Mouse (Mus musculus): ENCODE measurements at regions not wholly inside any gene's neighbourhood (a gene's known extent, or its start where the extent isn't known, plus 50 kb on each side); places are given as distances from the start of the nearest gene placed in this dataset.
"Not testable (repeated sequence)": the region's sequence is repeated elsewhere in the genome, so short reads cannot be mapped to it uniquely, and the experiment has no call there.

- 71% methylated on average over 8 of the region's 8 CpGs for WGBS
- Histone ChIP-seq H3K4me3 (ENCODE audit: low read depth, low read length) (no peak overlapping the region), H3K36me3 (ENCODE audit: control insufficient read depth, insufficient read depth, low read length) (no peaks in the 10 kb centered on the region), H3K27me3 (ENCODE audit: control insufficient read depth, insufficient read depth, low read length) (no peaks in the 10 kb centered on the region), H3K27ac (ENCODE audit: insufficient read depth, low read depth, low read length) (no peak overlapping the region), H3K4me1 (ENCODE audit: control insufficient read depth, insufficient read depth, insufficient read length, low read length) (no peaks in the 10 kb centered on the region)
- no peak for TF ChIP-seq POLR2A (IDR thresholded peaks at IDR 0.05; ENCODE audit: low read depth, low read length)
Observed at GRCm38 (mm10) chr9:83728428-83728827, 77.6 kb downstream of the Elovl4 start.

GRCm38 (mm10) chr9:83727462-83728189 lies 78.5 kb downstream of the Elovl4 start:
- H3K36me3 ChIP-seq (ENCODE audit: control insufficient read depth, insufficient read depth, low read length): no peaks in the 10 kb centered on the region
- no peak overlapping the region for H3K27ac ChIP-seq (ENCODE audit: insufficient read depth, low read depth, low read length)
- H3K4me3 ChIP-seq (ENCODE audit: low read depth, low read length): no peak overlapping the region
- TF ChIP-seq POLR2A (IDR thresholded peaks at IDR 0.05; ENCODE audit: low read depth, low read length) (no peak), CTCF (IDR thresholded peaks at IDR 0.05; ENCODE audit: extremely low read depth, insufficient read length, insufficient replicate concordance, low read depth, low read length) (peak; percentile 90)
- no peaks in the 10 kb centered on the region for H3K4me1 ChIP-seq (ENCODE audit: control insufficient read depth, insufficient read depth, insufficient read length, low read length)
- no peaks in the 10 kb centered on the region for H3K27me3 ChIP-seq (ENCODE audit: control insufficient read depth, insufficient read depth, low read length)
- 10% methylated on average over 14 of the region's 14 CpGs for WGBS

GRCm38 (mm10) chr9:83726979-83727378 lies 79.1 kb downstream of the Elovl4 start:
- Histone ChIP-seq H3K4me3 (ENCODE audit: low read depth, low read length) (no peak overlapping the region), H3K27ac (ENCODE audit: insufficient read depth, low read depth, low read length) (no peak overlapping the region), H3K36me3 (ENCODE audit: control insufficient read depth, insufficient read depth, low read length) (no peaks in the 10 kb centered on the region), H3K27me3 (ENCODE audit: control insufficient read depth, insufficient read depth, low read length) (no peaks in the 10 kb centered on the region), H3K4me1 (ENCODE audit: control insufficient read depth, insufficient read depth, insufficient read length, low read length) (no peaks in the 10 kb centered on the region)
- no peak for TF ChIP-seq CTCF (IDR thresholded peaks at IDR 0.05; ENCODE audit: extremely low read depth, insufficient read length, insufficient replicate concordance, low read depth, low read length)
- TF ChIP-seq POLR2A (IDR thresholded peaks at IDR 0.05; ENCODE audit: low read depth, low read length): no peak
- WGBS: 45% methylated on average over 16 of the region's 16 CpGs

- WGBS: 47% methylated on average over 9 of the region's 9 CpGs
- Histone ChIP-seq H3K4me3 (ENCODE audit: low read depth, low read length) (no peak overlapping the region), H3K27ac (ENCODE audit: insufficient read depth, low read depth, low read length) (no peak overlapping the region), H3K4me1 (ENCODE audit: control insufficient read depth, insufficient read depth, insufficient read length, low read length) (no peaks in the 10 kb centered on the region), H3K36me3 (ENCODE audit: control insufficient read depth, insufficient read depth, low read length) (no peaks in the 10 kb centered on the region), H3K27me3 (ENCODE audit: control insufficient read depth, insufficient read depth, low read length) (no peaks in the 10 kb centered on the region)
- TF ChIP-seq POLR2A (IDR thresholded peaks at IDR 0.05; ENCODE audit: low read depth, low read length): no peak
- no peak for TF ChIP-seq CTCF (IDR thresholded peaks at IDR 0.05; ENCODE audit: extremely low read depth, insufficient read length, insufficient replicate concordance, low read depth, low read length)
Observed at GRCm38 (mm10) chr9:83726105-83726504, 80.0 kb downstream of the Elovl4 start.

GRCm38 (mm10) chr9:83725545-83725944 lies 80.5 kb downstream of the Elovl4 start:
- Histone ChIP-seq H3K4me3 (ENCODE audit: low read depth, low read length) (no peak overlapping the region), H3K4me1 (ENCODE audit: control insufficient read depth, insufficient read depth, insufficient read length, low read length) (no peaks in the 10 kb centered on the region), H3K36me3 (ENCODE audit: control insufficient read depth, insufficient read depth, low read length) (no peaks in the 10 kb centered on the region), H3K27ac (ENCODE audit: insufficient read depth, low read depth, low read length) (no peak overlapping the region), H3K27me3 (ENCODE audit: control insufficient read depth, insufficient read depth, low read length) (no peaks in the 10 kb centered on the region)
- TF ChIP-seq POLR2A (IDR thresholded peaks at IDR 0.05; ENCODE audit: low read depth, low read length): no peak
- no peak for TF ChIP-seq CTCF (IDR thresholded peaks at IDR 0.05; ENCODE audit: extremely low read depth, insufficient read length, insufficient replicate concordance, low read depth, low read length)
- 65% methylated on average over 8 of the region's 8 CpGs for WGBS

- TF ChIP-seq CTCF (IDR thresholded peaks at IDR 0.05; ENCODE audit: extremely low read depth, insufficient read length, insufficient replicate concordance, low read depth, low read length): no peak
- no peak for TF ChIP-seq POLR2A (IDR thresholded peaks at IDR 0.05; ENCODE audit: low read depth, low read length)
- WGBS: 36% methylated on average over 2 of the region's 2 CpGs
- no peaks in the 10 kb centered on the region for H3K36me3 ChIP-seq (ENCODE audit: control insufficient read depth, insufficient read depth, low read length)
- no peak overlapping the region for H3K27ac ChIP-seq (ENCODE audit: insufficient read depth, low read depth, low read length)
- H3K27me3 ChIP-seq (ENCODE audit: control insufficient read depth, insufficient read depth, low read length): no peaks in the 10 kb centered on the region
- H3K4me3 ChIP-seq (ENCODE audit: low read depth, low read length): no peak overlapping the region
- H3K4me1 ChIP-seq (ENCODE audit: control insufficient read depth, insufficient read depth, insufficient read length, low read length): no peaks in the 10 kb centered on the region
Observed at GRCm38 (mm10) chr9:83720982-83721381, 85.1 kb downstream of the Elovl4 start.

GRCm38 (mm10) chr9:83719811-83720210 lies 86.3 kb downstream of the Elovl4 start:
- TF ChIP-seq CTCF (IDR thresholded peaks at IDR 0.05; ENCODE audit: extremely low read depth, insufficient read length, insufficient replicate concordance, low read depth, low read length): no peak
- TF ChIP-seq POLR2A (IDR thresholded peaks at IDR 0.05; ENCODE audit: low read depth, low read length): no peak
- H3K36me3 ChIP-seq (ENCODE audit: control insufficient read depth, insufficient read depth, low read length): no peaks in the 10 kb centered on the region
- no peaks in the 10 kb centered on the region for H3K27me3 ChIP-seq (ENCODE audit: control insufficient read depth, insufficient read depth, low read length)
- H3K4me1 ChIP-seq (ENCODE audit: control insufficient read depth, insufficient read depth, insufficient read length, low read length): no peaks in the 10 kb centered on the region
- no peak overlapping the region for H3K27ac ChIP-seq (ENCODE audit: insufficient read depth, low read depth, low read length)
- WGBS: 45% methylated on average over 4 of the region's 4 CpGs
- H3K4me3 ChIP-seq (ENCODE audit: low read depth, low read length): no peak overlapping the region

- H3K4me1 ChIP-seq (ENCODE audit: control insufficient read depth, insufficient read depth, insufficient read length, low read length); H3K27me3 ChIP-seq (ENCODE audit: control insufficient read depth, insufficient read depth, low read length); H3K36me3 ChIP-seq (ENCODE audit: control insufficient read depth, insufficient read depth, low read length); H3K27ac ChIP-seq (ENCODE audit: insufficient read depth, low read depth, low read length); H3K4me3 ChIP-seq (ENCODE audit: low read depth, low read length): not testable (repeated sequence)
- 75% methylated on average over 2 of the region's 2 CpGs for WGBS
Observed at GRCm38 (mm10) chr9:83718084-83718483, 88.0 kb downstream of the Elovl4 start.

Measured in small intestine, adult 2 months (tissue).